Mouse (Mus musculus) myocyte (in vitro differentiated cells): ENCODE data around the gene Clec2d. TPM values are rescaled to one million over a fixed set of nuclear protein-coding genes. Genes with fewer than 3 reads are reported as not detected.

Experiments
- H3K27me3 ChIP-seq: one replicate; pipeline ENCODE4 v1.6.1; 2011; ENCODE audit not compliant: control insufficient read depth, insufficient read depth, insufficient read length
- H3K36me3 ChIP-seq: one replicate; pipeline ENCODE4 v1.6.1; 2011; ENCODE audit not compliant: control insufficient read depth, insufficient read depth
- H3K4me2 ChIP-seq: one replicate; pipeline ENCODE4 v1.6.1; 2011; ENCODE audit warnings: low read depth, control low read depth
- H3K4me3 ChIP-seq: one replicate; pipeline ENCODE4 v1.5.1; 2011; ENCODE audit warnings: mild to moderate bottlenecking, control low read depth, moderate library complexity
- H3K79me2 ChIP-seq: one replicate; pipeline ENCODE4 v1.6.1; 2011; ENCODE audit not compliant: control insufficient read depth, insufficient read depth
- H3ac ChIP-seq: one replicate; pipeline ENCODE4 v1.6.1; 2011; ENCODE audit not compliant: control insufficient read depth, insufficient read length
- CEBPB ChIP-seq: IDR thresholded peaks from 2 replicates; pipeline ENCODE4 v1.6.1; 2011; ENCODE audit warnings: mild to moderate bottlenecking, moderate library complexity; ENCODE audit not compliant: poor library complexity, insufficient read depth, severe bottlenecking
- E2F4 ChIP-seq: IDR thresholded peaks from one replicate; pipeline ENCODE4 v1.6.1; 2011; ENCODE audit warnings: mild to moderate bottlenecking, control low read depth, moderate library complexity; ENCODE audit not compliant: insufficient read depth
- MAX ChIP-seq: IDR thresholded peaks from one replicate; pipeline ENCODE4 v1.6.1; 2011; ENCODE audit warnings: low read depth, mild to moderate bottlenecking, control low read depth
- MYOD1 ChIP-seq, 3 experiments: IDR thresholded peaks; one replicate each; pipeline ENCODE4 v1.6.1; 2011; ENCODE audit warnings: control low read depth in 2 of 3, low read depth in 2 of 3, mild to moderate bottlenecking in 2 of 3, moderate library complexity in 1 of 3; ENCODE audit not compliant: insufficient read length in 2 of 3, control insufficient read depth in 1 of 3
- MYOG ChIP-seq, 3 experiments: IDR thresholded peaks; one replicate each; pipeline ENCODE4 v1.6.1; 2011; ENCODE audit warnings: control low read depth in 2 of 3, low read depth in 2 of 3, mild to moderate bottlenecking in 2 of 3; ENCODE audit not compliant: insufficient read length in 2 of 3, control insufficient read depth in 1 of 3, insufficient read depth in 1 of 3
- POLR2A ChIP-seq: IDR thresholded peaks from one replicate; pipeline ENCODE4 v1.6.1; 2011; ENCODE audit warnings: low read depth, mild to moderate bottlenecking, control low read depth, moderate library complexity; ENCODE audit not compliant: insufficient read length
- POLR2AphosphoS2 ChIP-seq: IDR thresholded peaks from one replicate; pipeline ENCODE4 v1.6.1; 2011; ENCODE audit warnings: low read depth, control low read depth; ENCODE audit not compliant: insufficient read length
- REST ChIP-seq: IDR thresholded peaks from one replicate; pipeline ENCODE4 v1.6.1; 2011; ENCODE audit warnings: mild to moderate bottlenecking, control low read depth, moderate library complexity; ENCODE audit not compliant: insufficient read depth, insufficient read length
- SRF ChIP-seq: IDR thresholded peaks from one replicate; pipeline ENCODE4 v1.6.1; 2011; ENCODE audit warnings: low read depth; ENCODE audit not compliant: control insufficient read depth, insufficient read length
- TCF12 ChIP-seq: IDR thresholded peaks from one replicate; pipeline ENCODE4 v1.6.1; 2011; ENCODE audit warnings: mild to moderate bottlenecking, control low read depth; ENCODE audit not compliant: poor library complexity, insufficient read depth, severe bottlenecking
- TCF3 ChIP-seq: IDR thresholded peaks from one replicate; pipeline ENCODE4 v1.6.1; 2011; ENCODE audit warnings: low read depth, control low read depth; ENCODE audit not compliant: insufficient read length
- USF1 ChIP-seq: IDR thresholded peaks from one replicate; pipeline ENCODE4 v1.6.1; 2011; ENCODE audit warnings: low read depth, mild to moderate bottlenecking, control low read depth, moderate library complexity
- polyA plus RNA-seq: library from polyadenylated mRNA; unstranded; fragments of >200 nt; fragmentation: generic; extraction: Trizol; gene quantifications from one replicate; pipeline ENCODE4 v1.2.1, GENCODE M21; 2012; ENCODE audit warnings: missing spikeins

The Clec2d gene
- polyA plus RNA-seq, 1 experiment, result 19.7 TPM

DNA sequence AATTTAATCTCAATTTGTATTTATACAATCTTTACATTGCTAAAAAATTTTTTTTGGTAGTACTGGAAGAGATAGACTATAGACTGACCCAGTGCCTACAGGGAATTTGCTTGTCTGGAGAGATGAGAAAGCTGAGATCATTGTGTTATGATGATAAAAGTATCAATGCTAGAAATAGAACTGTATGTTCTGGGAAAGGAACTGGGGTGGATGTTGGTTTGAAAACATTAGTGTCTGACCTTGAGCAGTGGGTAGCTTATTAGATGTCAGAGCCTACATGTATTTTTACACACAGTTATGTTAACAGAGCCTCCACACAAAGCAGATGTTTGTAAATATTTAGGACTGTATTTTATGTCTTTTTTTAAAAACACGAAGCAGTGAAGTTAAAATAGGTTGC, 43.7 kb downstream of the Clec2d start:
- TF ChIP-seq POLR2AphosphoS2, result no peak
- no peak for TF ChIP-seq MYOD1 (IDR thresholded peaks at IDR 0.05; ENCODE audit: control insufficient read depth in 1 of 3, insufficient read length in 2 of 3, low read depth in 2 of 3)
- TF ChIP-seq TCF3, result no peak
- no peak for TF ChIP-seq TCF12
- no peaks in the 10 kb centered on the region for H3K27me3 ChIP-seq

DNA sequence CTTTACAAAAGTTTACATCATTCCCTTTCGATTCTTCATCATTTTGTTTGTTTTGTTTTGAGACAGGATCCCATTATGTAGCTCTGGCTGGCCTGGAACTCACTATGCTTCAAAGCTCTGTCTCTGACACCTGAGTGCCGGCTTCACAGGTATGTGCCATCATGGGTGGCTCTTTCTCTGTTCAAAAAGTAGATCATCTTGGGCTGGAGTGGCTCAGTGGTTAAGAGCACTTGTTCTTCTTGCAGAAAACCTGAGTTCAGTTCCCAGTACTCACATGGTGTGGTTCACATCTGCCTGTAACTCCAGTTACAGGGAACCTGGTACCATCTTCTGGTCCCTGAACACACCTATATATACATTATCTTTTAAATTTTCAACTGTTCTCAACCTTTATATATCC, 44.7 kb downstream of the Clec2d start:
- Histone ChIP-seq H3ac (no peak overlapping the region), H3K27me3 (no peaks in the 10 kb centered on the region), H3K36me3 (no peaks in the 10 kb centered on the region), H3K4me3 (no peak overlapping the region), H3K4me2 (no peak overlapping the region), H3K79me2 (no peaks in the 10 kb centered on the region)
- no peak for TF ChIP-seq TCF3
- no peak for TF ChIP-seq POLR2AphosphoS2
- TF ChIP-seq MYOG (IDR thresholded peaks at IDR 0.05; ENCODE audit: control insufficient read depth in 1 of 3, insufficient read depth in 1 of 3, insufficient read length in 2 of 3, low read depth in 2 of 3), result no peak
- no peak for TF ChIP-seq REST
- no peak for TF ChIP-seq CEBPB
- TF ChIP-seq TCF12, result no peak
- no peak for TF ChIP-seq MAX
- TF ChIP-seq E2F4, result no peak
- TF ChIP-seq POLR2A, result no peak
- no peak for TF ChIP-seq USF1
- no peak for TF ChIP-seq SRF
- TF ChIP-seq MYOD1 (IDR thresholded peaks at IDR 0.05; ENCODE audit: control insufficient read depth in 1 of 3, insufficient read length in 2 of 3, low read depth in 2 of 3), result no peak

More for the DNA sequence above, 43.7 kb downstream of the Clec2d start:
- no peak overlapping the region for H3ac ChIP-seq
- no peak overlapping the region for H3K4me3 ChIP-seq
- no peaks in the 10 kb centered on the region for H3K36me3 ChIP-seq
- H3K4me2 ChIP-seq, result no peak overlapping the region
- H3K79me2 ChIP-seq, result no peaks in the 10 kb centered on the region

DNA sequence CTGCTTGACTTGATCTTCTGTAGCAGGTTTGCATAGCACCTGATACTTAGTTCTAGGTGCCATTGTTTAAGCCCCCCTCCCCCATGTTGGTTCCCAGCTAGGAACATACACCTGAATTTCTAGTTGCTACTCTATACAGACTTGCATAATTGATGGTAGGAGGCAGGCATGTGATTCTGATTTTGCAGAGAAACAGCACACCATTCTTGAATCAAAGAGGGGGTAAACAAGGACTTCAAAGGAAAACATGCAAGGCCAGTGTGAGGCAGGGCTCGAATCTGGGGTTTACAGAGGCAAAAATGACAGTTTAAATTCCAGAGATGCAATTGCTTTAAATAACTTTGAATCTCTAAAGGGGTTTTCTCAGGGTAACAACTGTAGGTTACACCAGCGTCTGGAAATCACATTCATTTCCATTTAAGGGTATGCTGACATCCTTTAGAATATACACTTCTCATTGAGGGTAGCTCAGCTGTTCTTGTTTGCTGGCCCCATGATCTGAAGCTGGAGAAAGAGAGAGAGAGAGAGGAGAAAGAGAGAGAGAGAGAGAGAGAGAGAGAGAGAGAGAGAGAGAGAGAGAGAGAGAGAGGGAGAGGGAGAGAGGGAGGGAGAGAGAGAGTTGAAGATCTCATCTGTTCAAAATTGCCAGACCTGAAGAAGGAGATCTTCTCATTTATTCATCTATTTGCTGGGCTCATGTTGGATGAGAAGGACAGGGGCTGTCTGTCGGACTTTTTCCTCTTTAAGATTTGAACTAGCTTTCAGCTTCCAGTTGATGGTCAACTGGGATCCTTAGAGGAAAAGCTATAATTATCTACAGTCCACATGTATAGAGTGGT, 48.7 kb downstream of the Clec2d start:
- TF ChIP-seq MYOG (IDR thresholded peaks at IDR 0.05; ENCODE audit: control insufficient read depth in 1 of 3, insufficient read depth in 1 of 3, insufficient read length in 2 of 3, low read depth in 2 of 3) (peak in 1 of 3 experiments; percentile 21), SRF (peak; percentile 87), E2F4 (no peak)
- Histone ChIP-seq H3K36me3 (no peaks in the 10 kb centered on the region), H3K79me2 (no peaks in the 10 kb centered on the region), H3ac (no peak overlapping the region), H3K27me3 (no peaks in the 10 kb centered on the region), H3K4me3 (no peak overlapping the region), H3K4me2 (peak overlapping the region; percentile 85)

DNA sequence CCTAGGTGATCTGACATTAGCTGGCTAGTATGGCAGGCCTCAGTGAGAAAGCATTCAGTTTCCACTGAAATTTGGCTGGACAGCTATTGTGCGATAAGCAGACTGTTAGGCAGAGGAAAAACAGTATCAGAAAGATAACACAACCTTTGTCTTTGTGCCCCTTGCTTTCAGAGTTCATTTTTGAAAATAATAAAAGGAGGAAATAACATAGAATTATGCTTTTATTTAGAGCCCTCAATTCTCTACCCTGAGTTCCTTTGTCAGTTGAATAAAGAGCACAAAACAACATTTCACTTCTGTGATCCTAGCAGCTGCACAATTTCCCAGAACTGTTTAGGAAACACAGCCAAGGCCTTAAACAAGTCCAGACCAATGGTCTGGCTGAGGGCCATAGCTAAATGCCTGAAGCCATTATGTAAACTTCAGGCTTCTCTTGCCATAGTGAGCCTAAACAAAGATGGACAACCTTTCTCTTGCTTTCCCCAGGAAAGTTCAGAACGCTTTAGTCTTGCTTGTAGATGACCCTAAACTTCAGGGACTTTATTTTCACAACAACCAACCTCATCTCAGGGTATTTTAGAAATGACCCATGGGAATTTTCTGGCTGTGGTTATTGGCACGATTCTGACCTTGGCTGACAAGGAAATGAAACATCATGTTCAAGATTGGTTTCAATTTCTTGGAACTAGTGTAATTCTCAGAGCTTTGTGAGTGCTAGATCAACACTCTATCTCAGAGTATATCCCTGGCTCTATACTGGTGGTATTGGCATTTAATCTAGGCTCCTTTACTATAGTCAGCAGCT, 49.6 kb downstream of the Clec2d start:
- no peaks in the 10 kb centered on the region for H3K79me2 ChIP-seq
- H3K4me2 ChIP-seq, result peak overlapping the region; percentile 85
- TF ChIP-seq CEBPB (no peak), MYOG (IDR thresholded peaks at IDR 0.05; ENCODE audit: control insufficient read depth in 1 of 3, insufficient read depth in 1 of 3, insufficient read length in 2 of 3, low read depth in 2 of 3) (peak in 1 of 3 experiments; percentile 82), MYOD1 (IDR thresholded peaks at IDR 0.05; ENCODE audit: control insufficient read depth in 1 of 3, insufficient read length in 2 of 3, low read depth in 2 of 3) (peak in 2 of 3 experiments; percentile 1 to 45), TCF12 (peak; percentile 43)
- H3K27me3 ChIP-seq, result no peaks in the 10 kb centered on the region
- H3K4me3 ChIP-seq, result no peak overlapping the region
- no peak overlapping the region for H3ac ChIP-seq
- H3K36me3 ChIP-seq, result no peaks in the 10 kb centered on the region
